Comparison of ENCODE assay signal across 20 mouse cellular contexts in the genomic region with DNA sequence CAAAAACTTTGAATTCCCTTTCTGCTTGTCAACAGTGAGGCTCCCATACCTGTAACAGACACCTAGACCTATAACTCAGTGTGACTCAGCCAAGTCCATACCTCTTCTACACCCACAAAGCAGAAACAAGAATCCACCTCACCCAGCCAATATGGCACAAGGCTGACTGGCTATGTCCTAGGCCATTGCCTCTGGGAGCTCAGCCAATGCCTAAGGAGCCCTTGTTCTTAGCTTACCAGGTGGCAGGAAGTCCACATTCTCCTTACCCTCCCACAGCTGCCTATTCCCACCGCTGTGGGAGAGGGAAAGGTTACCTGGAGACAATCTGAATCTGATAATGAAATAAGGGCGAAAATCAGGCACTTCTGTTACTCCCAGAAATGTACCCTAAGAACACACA.
"Had no signal": no experiment of that assay in that cellular context is flagged by ENCODE, and none has a peak within 500 bp of the region (broad histone marks: within the 10 kb centered on the region; RNA-seq: fewer than 3 reads in every experiment).

No protein-coding gene starts in this region.

- H3K27me3 ChIP-seq: lung, embryonic 15.5 days; megakaryocyte, embryonic 14.5 days; midbrain, embryonic 13.5 days; midbrain, embryonic 15.5 days; neural tube, embryonic 12.5 days had no signal

- H3K9me3 ChIP-seq: lung, embryonic 15.5 days; megakaryocyte, embryonic 14.5 days; midbrain, embryonic 13.5 days; midbrain, embryonic 15.5 days; neural tube, embryonic 12.5 days had no signal

- H3K36me3 ChIP-seq: lung, embryonic 15.5 days; midbrain, embryonic 13.5 days; midbrain, embryonic 15.5 days; neural tube, embryonic 12.5 days had no signal

- H3K27ac ChIP-seq: lung, embryonic 15.5 days; macrophage; midbrain, embryonic 13.5 days; midbrain, embryonic 15.5 days; neural tube, embryonic 12.5 days had no signal

- H3K4me1 ChIP-seq: midbrain, embryonic 13.5 days; midbrain, embryonic 15.5 days; neural tube, embryonic 12.5 days had no signal

- H3K4me3 ChIP-seq: lung, embryonic 15.5 days; megakaryocyte, embryonic 14.5 days; midbrain, embryonic 13.5 days; midbrain, embryonic 15.5 days; neural tube, embryonic 12.5 days had no signal

- H3K4me2 ChIP-seq: lung, embryonic 15.5 days; midbrain, embryonic 11.5 days; midbrain, embryonic 13.5 days; midbrain, embryonic 15.5 days; neural tube, embryonic 12.5 days had no signal

- DNase-seq: liver, postnatal 0 days; lung, adult 2 months; lung, postnatal 14 days; lung, postnatal 36 days; retina, postnatal 1 day; right cerebral cortex, adult 18-20 months; right cerebral cortex, postnatal 25 days; right cerebral cortex, postnatal 4 days; spleen, adult 18-20 months; thymus, adult 18-20 months; thymus, postnatal 14 days; thymus, postnatal 36 days had no signal

- H3K9ac ChIP-seq: liver, postnatal 0 days; lung, embryonic 15.5 days; midbrain, embryonic 13.5 days; midbrain, embryonic 15.5 days; neural tube, embryonic 12.5 days had no signal

- ATAC-seq: liver, postnatal 0 days; lung, postnatal 0 days; midbrain, embryonic 13.5 days; midbrain, embryonic 15.5 days had no signal
